Mouse (Mus musculus): ENCODE data around the gene Lrrc40.
"Not testable (repeated sequence)": the region's sequence is repeated elsewhere in the genome, so short reads cannot be mapped to it uniquely, and the experiment has no call there.

Lrrc40 gene

GRCm38 (mm10) chr3:158093919-158094318 lies 57.5 kb downstream of the Lrrc40 start:
- no peak for DNase-seq

- not testable (repeated sequence) for DNase-seq
Observed at GRCm38 (mm10) chr3:158102043-158102442, 65.6 kb downstream of the Lrrc40 start.

GRCm38 (mm10) chr3:158102530-158102929 lies 66.1 kb downstream of the Lrrc40 start:
- DNase-seq, result not testable (repeated sequence)

GRCm38 (mm10) chr3:158103467-158103866 lies 67.0 kb downstream of the Lrrc40 start:
- DNase-seq, result no peak

- DNase-seq, result no peak
Observed at GRCm38 (mm10) chr3:158105260-158105659, 68.8 kb downstream of the Lrrc40 start.

Measured in spleen, adult 18-20 months (tissue).